Mouse (Mus musculus): Measurements from ENCODE around the gene Tmem41b. TPM values are rescaled to one million over a fixed set of nuclear protein-coding genes. Genes with fewer than 3 reads are reported as not detected.
"Not testable (repeated sequence)": the region's sequence is repeated elsewhere in the genome, so short reads cannot be mapped to it uniquely, and the experiment has no call there.

Gene Tmem41b
- 42.8 and 47.7 TPM in 2 replicates for total RNA-seq (2014; fragmentation: Nextera tagmentation)
- total RNA-seq (2017) = 42.9 and 59.7 TPM in 2 replicates

GRCm38 (mm10) chr7:109986775-109987174, at the start of gene Tmem41b:
TSS of gene Tmem41b (minus strand) at chr7:109986929.
- not testable (repeated sequence) for ATAC-seq (replicated peaks; ENCODE audit: low FRiP score, low TSS enrichment, poor library complexity, severe bottlenecking)

- ATAC-seq (replicated peaks; ENCODE audit: low FRiP score, low TSS enrichment, poor library complexity, severe bottlenecking) = peak; percentile 65; the same call in 1 of the 2 replicates
Measured at GRCm38 (mm10) chr7:110030342-110030741, 43.6 kb upstream of the Tmem41b start.

GRCm38 (mm10) chr7:110028826-110029225, 42.1 kb upstream of the Tmem41b start:
- no peak for ATAC-seq (replicated peaks; ENCODE audit: low FRiP score, low TSS enrichment, poor library complexity, severe bottlenecking)

- no peak for ATAC-seq (replicated peaks; ENCODE audit: low FRiP score, low TSS enrichment, poor library complexity, severe bottlenecking)
Measured at GRCm38 (mm10) chr7:110026594-110026993, 39.9 kb upstream of the Tmem41b start.

GRCm38 (mm10) chr7:110023553-110023952, 36.8 kb upstream of the Tmem41b start:
- no peak for ATAC-seq (replicated peaks; ENCODE audit: low FRiP score, low TSS enrichment, poor library complexity, severe bottlenecking)

- peak; percentile 55 for ATAC-seq (replicated peaks; ENCODE audit: low FRiP score, low TSS enrichment, poor library complexity, severe bottlenecking)
Measured at GRCm38 (mm10) chr7:110018631-110019482, 32.1 kb upstream of the Tmem41b start.

- ATAC-seq (replicated peaks; ENCODE audit: low FRiP score, low TSS enrichment, poor library complexity, severe bottlenecking) = peak; percentile 94
Measured at GRCm38 (mm10) chr7:110018117-110018630, 31.4 kb upstream of the Tmem41b start, which contains the start of gene Ipo7. TSS of gene Ipo7 (plus strand) at chr7:110018274.

GRCm38 (mm10) chr7:110014272-110014671, 27.5 kb upstream of the Tmem41b start:
- no peak for ATAC-seq (replicated peaks; ENCODE audit: low FRiP score, low TSS enrichment, poor library complexity, severe bottlenecking)

GRCm38 (mm10) chr7:110011417-110011816, 24.7 kb upstream of the Tmem41b start:
- no peak for ATAC-seq (replicated peaks; ENCODE audit: low FRiP score, low TSS enrichment, poor library complexity, severe bottlenecking)

GRCm38 (mm10) chr7:110009084-110009483, 22.4 kb upstream of the Tmem41b start:
- no peak for ATAC-seq (replicated peaks; ENCODE audit: low FRiP score, low TSS enrichment, poor library complexity, severe bottlenecking)

- peak; percentile 82 for ATAC-seq (replicated peaks; ENCODE audit: low FRiP score, low TSS enrichment, poor library complexity, severe bottlenecking)
Measured at GRCm38 (mm10) chr7:110008513-110008912, 21.8 kb upstream of the Tmem41b start.

GRCm38 (mm10) chr7:110006471-110007195, 19.9 kb upstream of the Tmem41b start:
- ATAC-seq (replicated peaks; ENCODE audit: low FRiP score, low TSS enrichment, poor library complexity, severe bottlenecking) = no peak

- ATAC-seq (replicated peaks; ENCODE audit: low FRiP score, low TSS enrichment, poor library complexity, severe bottlenecking) = peak; percentile 77
Measured at GRCm38 (mm10) chr7:110005976-110006375, 19.2 kb upstream of the Tmem41b start.

- ATAC-seq (replicated peaks; ENCODE audit: low FRiP score, low TSS enrichment, poor library complexity, severe bottlenecking) = no peak
Measured at GRCm38 (mm10) chr7:110002968-110003367, 16.2 kb upstream of the Tmem41b start.

- ATAC-seq (replicated peaks; ENCODE audit: low FRiP score, low TSS enrichment, poor library complexity, severe bottlenecking) = no peak
Measured at GRCm38 (mm10) chr7:110002092-110002491, 15.4 kb upstream of the Tmem41b start.

- no peak for ATAC-seq (replicated peaks; ENCODE audit: low FRiP score, low TSS enrichment, poor library complexity, severe bottlenecking)
Measured at GRCm38 (mm10) chr7:109998388-109998787, 11.7 kb upstream of the Tmem41b start.

- ATAC-seq (replicated peaks; ENCODE audit: low FRiP score, low TSS enrichment, poor library complexity, severe bottlenecking) = peak; percentile 42
Measured at GRCm38 (mm10) chr7:109993157-109993959, 6.6 kb upstream of the Tmem41b start.

- ATAC-seq (replicated peaks; ENCODE audit: low FRiP score, low TSS enrichment, poor library complexity, severe bottlenecking) = no peak
Measured at GRCm38 (mm10) chr7:109991286-109991685, 4.6 kb upstream of the Tmem41b start.

GRCm38 (mm10) chr7:109986133-109986669, 528 bp downstream of the Tmem41b start:
- ATAC-seq (replicated peaks; ENCODE audit: low FRiP score, low TSS enrichment, poor library complexity, severe bottlenecking) = peak; percentile 96
